Mouse (Mus musculus): Measurements from ENCODE around the gene Pxn.

The Pxn gene

GRCm38 (mm10) chr5:115528128-115528527, 21.7 kb downstream of the Pxn start:
- DNase-seq (ENCODE audit: low spot score in 2 of 2), result no peak

- no peak for DNase-seq (ENCODE audit: low spot score in 2 of 2)
Observed at GRCm38 (mm10) chr5:115529364-115529741, 22.9 kb downstream of the Pxn start.

DNA sequence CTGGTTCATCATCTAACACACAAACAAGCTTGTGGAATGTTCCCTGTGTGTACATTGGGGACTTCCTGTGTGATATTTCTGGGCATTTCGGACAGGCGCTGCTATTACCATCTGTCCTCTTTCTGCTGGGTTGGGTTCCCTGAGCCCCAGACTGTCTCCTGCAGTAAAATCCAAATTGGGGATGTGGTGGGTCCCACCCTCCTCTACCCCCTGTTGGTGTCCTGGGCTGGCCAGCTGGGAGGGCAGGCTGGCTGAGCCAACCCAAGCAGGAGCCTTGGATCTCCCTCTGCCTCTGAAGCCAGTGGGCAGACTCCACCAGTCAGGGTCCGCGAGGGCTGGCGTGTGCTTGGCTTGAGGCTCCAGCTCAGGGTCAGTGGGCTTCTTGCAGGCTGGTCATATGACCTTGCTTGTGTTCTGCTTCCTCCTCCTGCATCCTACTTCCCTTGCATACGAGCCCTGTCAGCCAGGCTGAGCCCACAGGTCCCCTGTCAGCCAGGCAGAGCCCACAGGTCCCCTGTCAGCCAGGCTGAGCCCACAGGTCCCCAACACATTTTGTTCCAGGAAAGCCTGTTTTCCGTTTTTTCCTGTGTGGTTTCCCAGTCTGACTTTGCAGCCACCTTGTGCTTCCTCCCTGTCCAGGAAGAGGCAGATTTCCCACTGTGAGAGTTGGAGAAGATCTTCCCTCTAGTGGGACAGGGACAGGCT, 23.4 kb downstream of the Pxn start:
- no peak for DNase-seq (ENCODE audit: low spot score in 2 of 2)

DNA sequence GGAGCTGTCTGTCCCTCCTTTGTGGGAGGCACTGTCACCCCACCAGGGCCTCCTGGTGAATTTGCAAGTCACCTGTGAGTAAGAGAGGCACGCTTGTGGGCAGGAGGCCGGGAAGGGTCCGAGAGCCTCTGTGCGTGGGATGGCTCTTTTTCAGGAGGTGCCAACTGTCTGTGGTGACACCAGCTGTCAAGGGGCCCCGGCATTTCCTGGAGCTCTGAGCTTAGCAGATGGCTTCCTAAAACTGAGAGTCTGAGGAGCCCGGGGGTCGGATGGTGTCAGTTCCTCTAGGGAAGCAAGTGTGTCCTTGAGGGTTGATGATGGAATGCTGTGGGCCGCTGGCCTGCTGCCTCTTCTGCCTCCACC, 24.0 kb downstream of the Pxn start:
- DNase-seq (ENCODE audit: low spot score in 2 of 2), result no peak

- peak; percentile 44 to 56 for DNase-seq (ENCODE audit: low spot score in 2 of 2)
Observed at GRCm38 (mm10) chr5:115531671-115532270, 25.3 kb downstream of the Pxn start.

DNA sequence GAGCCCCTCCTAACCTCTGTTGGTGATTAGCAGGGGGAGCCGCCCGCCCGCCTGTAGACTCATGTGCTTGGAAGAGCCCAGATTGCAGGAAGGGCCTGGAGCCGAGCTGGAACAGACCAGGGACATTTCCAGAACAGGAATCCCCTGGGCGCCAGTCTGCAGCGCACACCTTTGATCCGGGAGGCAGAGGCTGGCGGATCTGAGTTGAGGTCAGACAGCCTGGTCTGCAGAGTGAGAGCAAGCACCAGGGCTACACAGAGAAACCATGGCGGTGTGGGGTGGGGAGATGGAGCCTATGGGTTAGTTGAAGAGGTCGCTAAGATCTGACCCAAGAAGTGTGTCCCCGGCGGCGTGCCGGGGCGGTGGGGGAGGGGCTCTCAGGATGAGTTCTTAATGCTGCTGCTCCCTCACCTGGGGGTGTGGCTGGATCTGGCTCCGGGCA, 27.8 kb downstream of the Pxn start:
- DNase-seq (ENCODE audit: low spot score in 2 of 2), result no peak

DNA sequence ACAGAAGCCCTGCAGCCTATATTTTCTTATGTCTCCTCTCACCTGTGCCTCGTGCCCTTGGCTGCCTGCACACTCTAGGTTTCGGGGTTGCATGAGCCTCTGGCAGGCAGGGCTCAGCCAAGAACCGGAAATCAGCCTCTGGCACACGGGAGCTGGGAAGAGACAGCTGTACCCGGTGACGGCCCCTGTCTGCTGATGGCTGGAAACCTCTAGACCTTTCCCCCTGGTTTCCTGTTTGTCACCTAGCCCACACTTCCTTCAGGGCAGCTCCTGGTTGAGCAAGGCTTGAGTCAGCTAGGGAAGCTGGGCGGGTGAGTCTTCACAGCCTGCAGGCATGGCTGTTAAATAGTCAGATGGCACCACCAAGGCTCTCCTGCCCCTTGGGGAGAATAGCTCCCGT, 28.4 kb downstream of the Pxn start:
- DNase-seq (ENCODE audit: low spot score in 2 of 2), result no peak

GRCm38 (mm10) chr5:115535635-115536034, 29.2 kb downstream of the Pxn start:
- no peak for DNase-seq (ENCODE audit: low spot score in 2 of 2)

DNA sequence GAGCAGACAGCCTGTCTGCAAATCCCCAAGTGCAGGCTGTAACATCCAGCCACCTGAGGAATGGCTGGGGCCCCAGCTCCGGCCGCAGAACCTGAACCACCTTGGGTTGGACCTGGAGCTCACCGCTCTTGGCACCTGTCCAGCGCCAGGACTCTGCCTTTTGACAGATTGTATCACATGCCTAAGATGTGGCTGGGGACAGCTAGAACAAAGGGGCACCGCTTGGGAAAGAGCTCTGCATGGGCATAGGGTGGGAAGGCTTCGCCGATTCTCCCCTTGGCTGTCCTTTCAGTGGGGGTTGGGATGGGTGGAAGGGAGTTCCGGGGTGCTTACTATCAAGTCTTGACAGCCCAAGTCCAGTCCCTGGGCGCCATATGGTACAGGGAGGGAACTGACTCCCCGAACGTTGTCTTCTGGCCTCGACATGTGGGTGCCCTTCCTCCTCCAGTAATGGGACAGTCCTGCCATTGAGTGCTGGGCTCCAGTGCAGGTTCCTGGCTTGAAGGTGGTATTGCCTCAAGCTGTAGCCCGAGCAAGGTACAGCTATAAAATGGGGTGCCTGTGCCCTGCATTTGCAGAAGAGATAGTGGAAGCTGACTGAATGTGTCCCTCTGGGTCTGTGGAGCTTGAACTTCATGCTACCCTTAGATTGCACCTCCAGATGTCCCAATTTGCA, 31.7 kb downstream of the Pxn start:
- DNase-seq (ENCODE audit: low spot score in 2 of 2), result no peak

- peak; percentile 80 to 90 for DNase-seq (ENCODE audit: low spot score in 2 of 2)
Observed at GRCm38 (mm10) chr5:115538693-115539043, 32.2 kb downstream of the Pxn start.

DNA sequence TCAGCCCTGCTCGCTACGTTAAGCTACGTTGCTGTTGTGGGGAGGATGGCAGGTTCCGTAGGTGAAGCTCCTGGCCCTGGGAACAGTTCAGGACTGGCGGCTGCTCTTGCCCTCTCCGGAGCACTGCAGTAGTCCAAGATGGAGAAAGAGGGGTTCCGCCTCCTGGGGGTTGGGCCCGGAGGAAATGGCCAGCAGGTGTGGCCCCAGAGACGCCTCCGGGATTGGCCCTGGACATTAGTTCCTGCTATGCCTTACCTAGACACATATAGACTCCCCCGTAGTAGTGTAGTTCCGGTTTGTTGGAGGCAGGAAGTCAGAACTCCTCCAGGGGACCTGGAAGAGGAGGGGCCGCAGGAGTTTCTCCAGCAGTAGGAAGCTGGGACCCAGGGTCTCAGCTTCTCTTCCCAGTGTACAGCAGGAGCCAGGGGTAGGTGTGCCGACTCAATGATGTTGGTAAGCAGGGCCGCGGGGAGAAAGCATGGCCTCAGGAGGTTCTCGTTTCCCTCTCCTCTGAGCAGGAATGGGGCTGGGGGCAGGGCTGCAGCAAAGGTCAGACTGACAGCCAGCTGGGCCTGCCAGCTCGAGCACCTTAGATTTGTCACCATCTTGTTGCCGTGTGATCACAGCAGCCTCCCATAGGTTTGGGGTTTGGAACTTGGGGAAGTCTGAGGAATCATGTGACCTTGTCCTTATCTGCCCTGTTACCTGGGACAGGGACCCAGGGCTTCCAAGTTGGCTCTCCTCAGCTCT, 36.3 kb downstream of the Pxn start:
- DNase-seq (ENCODE audit: low spot score in 2 of 2), result no peak

- no peak for DNase-seq (ENCODE audit: low spot score in 2 of 2)
Observed at GRCm38 (mm10) chr5:115543509-115544253, 37.2 kb downstream of the Pxn start.

DNA sequence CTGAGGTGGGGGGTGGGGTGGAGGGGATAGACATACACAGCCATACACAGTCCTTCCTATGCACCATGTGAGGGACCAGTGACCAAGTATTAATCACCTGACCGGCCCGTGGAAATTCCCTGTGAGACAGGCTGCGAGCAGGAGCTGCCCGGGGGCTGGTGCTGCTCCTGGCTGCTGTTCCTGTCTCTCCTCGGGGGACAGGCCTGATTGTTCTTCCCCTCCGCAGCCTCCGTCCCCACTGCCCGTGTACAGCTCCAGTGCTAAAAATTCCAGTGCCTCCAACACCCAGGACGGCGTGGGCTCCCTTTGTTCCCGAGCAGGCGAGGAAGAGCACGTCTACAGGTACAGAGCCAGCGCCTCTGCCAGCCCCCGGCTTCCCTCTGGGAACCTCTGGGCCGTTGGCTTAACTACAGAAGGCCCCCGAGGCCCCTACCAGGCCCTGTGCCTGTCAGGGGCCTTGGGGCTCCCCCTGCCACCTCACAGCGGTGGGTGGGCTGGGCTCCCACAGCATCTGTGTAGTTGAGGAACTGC, 38.2 kb downstream of the Pxn start:
- no peak for DNase-seq (ENCODE audit: low spot score in 2 of 2)

DNA sequence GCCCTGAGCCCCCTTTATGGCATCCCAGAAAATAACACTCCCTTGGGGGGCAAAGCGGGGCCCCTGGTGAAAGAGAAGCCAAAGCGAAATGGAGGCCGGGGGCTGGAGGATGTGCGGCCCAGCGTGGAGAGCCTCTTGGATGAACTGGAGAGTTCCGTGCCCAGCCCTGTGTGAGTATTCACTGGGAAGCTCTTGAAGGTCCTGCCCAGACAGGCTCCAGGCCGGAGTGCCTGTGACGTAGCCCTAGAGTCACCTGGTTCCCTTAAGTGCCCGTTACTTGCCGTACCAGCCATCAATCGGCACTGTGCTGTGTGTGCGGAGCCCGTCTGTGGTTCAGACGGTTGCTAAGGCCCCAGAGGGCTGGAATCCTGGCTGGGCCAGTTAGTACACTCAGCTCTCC, 39.2 kb downstream of the Pxn start:
- no peak for DNase-seq (ENCODE audit: low spot score in 2 of 2)

DNA sequence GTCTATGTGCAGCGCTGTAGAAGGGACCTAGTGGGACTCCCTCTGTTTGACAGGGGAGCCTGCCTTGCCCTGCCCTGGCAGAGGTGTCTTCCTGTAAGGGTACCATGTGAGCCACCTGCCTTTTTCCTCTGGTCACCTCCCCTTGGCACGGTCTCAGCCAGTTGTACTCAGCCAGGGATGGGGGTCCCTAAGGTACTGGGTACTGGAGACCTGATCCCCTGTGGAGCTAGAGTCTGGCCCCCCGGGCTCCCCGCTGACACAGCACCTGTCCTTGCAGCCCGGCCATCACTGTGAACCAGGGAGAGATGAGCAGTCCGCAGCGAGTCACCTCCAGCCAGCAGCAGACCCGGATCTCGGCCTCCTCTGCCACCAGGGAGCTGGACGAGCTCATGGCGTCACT, 40.1 kb downstream of the Pxn start:
- no peak for DNase-seq (ENCODE audit: low spot score in 2 of 2)

DNA sequence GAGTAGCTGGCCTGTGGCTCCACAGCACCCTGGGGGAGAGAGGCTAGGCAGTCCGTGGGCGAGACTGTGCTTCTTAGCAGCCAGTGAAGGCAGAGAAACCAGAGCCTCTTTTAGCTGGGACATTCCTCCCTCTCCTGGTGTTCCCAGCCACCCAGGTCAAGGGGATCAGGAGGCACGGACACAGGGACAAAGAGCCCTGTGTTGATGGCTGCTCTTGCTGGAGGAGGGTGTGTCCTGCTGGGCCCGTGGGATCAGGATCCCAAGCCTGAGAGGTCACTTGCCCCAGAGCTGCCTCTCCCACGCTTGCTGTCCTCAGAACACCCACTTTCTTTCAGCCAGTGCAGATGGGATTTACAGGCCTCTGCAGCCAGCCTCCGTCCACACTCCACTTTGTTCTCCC, 40.5 kb downstream of the Pxn start:
- DNase-seq (ENCODE audit: low spot score in 2 of 2), result no peak

GRCm38 (mm10) chr5:115547421-115547820, 40.9 kb downstream of the Pxn start:
- DNase-seq (ENCODE audit: low spot score in 2 of 2), result no peak

DNA sequence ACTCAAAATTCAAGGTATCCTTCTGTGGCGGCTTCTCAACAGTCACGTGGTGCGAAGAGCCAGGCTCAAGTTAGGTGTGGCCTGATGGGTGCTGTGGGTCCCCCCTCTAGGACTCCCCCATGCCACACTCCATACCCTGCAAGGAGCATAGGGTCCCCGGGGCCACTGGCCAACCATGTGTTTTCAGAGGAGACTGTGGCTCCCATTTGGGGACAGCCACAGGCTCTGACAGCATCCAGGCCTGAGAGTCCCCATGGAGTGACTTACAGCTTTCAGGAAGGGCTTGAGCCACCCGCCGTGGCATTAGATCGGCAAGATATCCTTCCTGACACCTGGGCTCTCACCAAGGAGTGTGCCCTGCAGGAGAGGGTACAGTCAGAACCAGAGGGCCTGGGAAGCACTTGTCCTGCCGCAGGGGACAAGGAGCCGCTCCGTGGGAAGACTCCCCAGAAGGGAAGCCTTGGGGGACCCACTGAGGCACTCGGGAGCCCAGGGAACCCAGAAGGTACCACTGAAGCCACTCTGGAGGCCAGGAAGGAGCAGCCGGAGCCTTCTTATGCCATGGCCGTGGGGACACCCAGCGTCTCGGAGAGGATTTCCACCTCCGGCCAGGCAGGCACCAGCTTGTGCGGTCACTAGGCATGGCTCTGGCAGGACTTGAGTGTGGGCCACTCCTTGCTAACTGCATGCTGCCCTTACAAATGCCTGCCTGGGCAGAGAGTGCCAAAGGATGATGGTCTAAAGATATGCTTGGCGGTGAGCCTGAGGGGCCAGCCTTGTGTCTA, 42.2 kb downstream of the Pxn start:
- no peak for DNase-seq (ENCODE audit: low spot score in 2 of 2)

DNA sequence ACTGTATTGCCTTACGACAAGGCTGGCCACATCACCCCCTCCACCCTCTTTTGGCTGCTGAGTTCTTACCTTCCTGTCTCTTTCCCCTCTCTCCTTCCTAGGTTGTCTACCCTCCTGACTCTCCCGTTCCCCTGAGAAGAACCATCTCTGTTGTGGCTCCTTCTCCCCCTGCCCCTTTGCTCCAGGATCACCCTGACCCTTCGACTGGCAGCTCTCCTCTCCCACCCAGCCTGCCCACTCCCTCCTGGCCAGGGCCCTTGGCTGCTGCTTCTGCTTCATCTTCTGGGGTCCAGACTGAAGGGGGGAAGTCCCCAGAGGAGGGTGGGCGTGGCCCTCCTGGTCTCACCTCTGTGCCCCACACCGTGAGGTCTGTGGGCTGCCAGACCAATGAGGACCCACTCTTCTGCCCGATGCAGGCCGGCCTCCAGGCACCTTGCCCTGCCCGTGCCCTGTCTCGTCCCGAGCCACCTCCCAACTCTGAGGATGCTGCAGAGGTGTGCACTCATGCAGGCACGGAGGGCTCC, 44.1 kb downstream of the Pxn start:
- no peak for DNase-seq (ENCODE audit: low spot score in 2 of 2)

- no peak for DNase-seq (ENCODE audit: low spot score in 2 of 2)
Observed at GRCm38 (mm10) chr5:115551386-115551785, 44.9 kb downstream of the Pxn start.

DNA sequence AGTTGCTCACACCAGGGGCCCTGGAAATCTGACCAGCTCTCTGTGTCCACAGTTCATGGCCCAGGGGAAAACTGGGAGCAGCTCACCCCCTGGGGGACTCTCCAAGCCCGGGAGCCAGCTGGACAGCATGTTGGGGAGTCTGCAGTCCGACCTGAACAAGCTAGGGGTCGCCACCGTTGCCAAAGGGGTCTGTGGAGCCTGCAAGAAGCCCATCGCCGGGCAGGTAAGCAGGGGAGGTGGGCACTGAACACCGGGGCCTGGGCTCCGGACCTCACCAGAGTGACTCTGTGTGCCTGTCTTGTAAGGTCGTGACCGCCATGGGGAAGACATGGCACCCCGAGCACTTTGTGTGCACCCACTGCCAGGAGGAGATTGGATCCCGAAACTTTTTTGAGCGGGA, 45.3 kb downstream of the Pxn start:
- DNase-seq (ENCODE audit: low spot score in 2 of 2), result no peak
